Mouse (Mus musculus) neural tube, embryonic 14.5 days (tissue): ENCODE data around the gene Nhs. TPM values are rescaled to one million over a fixed set of nuclear protein-coding genes. Genes with fewer than 3 reads are reported as not detected.

Source experiments
- ATAC-seq: fragments of 200-750 bp; cut with Nextera tagmentation; 2 replicates; pipeline ENCODE4 v1.8.0; 2017; ENCODE audit warnings: low read depth, mild to moderate bottlenecking, moderate TSS enrichment, moderate library complexity
- H3K27ac ChIP-seq: fragments of 300-500 bp; sonication (generic); 2 replicates; pipeline ENCODE4 v1.5.1; 2014; ENCODE audit warnings: low read depth, mild to moderate bottlenecking, control low read depth, low read length, moderate library complexity, mixed read lengths
- H3K27me3 ChIP-seq: fragments of 300-500 bp; sonication (generic); 2 replicates; pipeline ENCODE4 v1.6.1; 2014; ENCODE audit warnings: low read length; ENCODE audit not compliant: control insufficient read depth, insufficient read depth
- H3K36me3 ChIP-seq: fragments of 300-500 bp; sonication (generic); 2 replicates; pipeline ENCODE4 v1.6.1; 2014; ENCODE audit warnings: low read length, mixed read lengths; ENCODE audit not compliant: control insufficient read depth, insufficient read depth
- H3K4me1 ChIP-seq: fragments of 300-500 bp; sonication (generic); 2 replicates; pipeline ENCODE4 v1.6.1; 2014; ENCODE audit warnings: low read length; ENCODE audit not compliant: control insufficient read depth, insufficient read depth
- H3K4me2 ChIP-seq: fragments of 300-500 bp; sonication (generic); 2 replicates; pipeline ENCODE4 v1.6.1; 2014; ENCODE audit warnings: mild to moderate bottlenecking, low read depth, low read length, control low read depth
- H3K4me3 ChIP-seq: fragments of 300-500 bp; sonication (generic); 2 replicates; pipeline ENCODE4 v1.5.1; 2014; ENCODE audit warnings: low read depth, low read length, control low read depth, mixed read lengths
- H3K9ac ChIP-seq: fragments of 300-500 bp; sonication (generic); replicated peaks from 2 replicates; pipeline ENCODE4 v1.6.1; 2014; ENCODE audit warnings: low read depth, mild to moderate bottlenecking, control low read depth, low read length, mixed read lengths
- H3K9me3 ChIP-seq: fragments of 300-500 bp; sonication (generic); 2 replicates; pipeline ENCODE4 v1.6.1; 2016; ENCODE audit warnings: low read length; ENCODE audit not compliant: control insufficient read depth
- WGBS: fragments of 180-500 bp; shearing (Covaris S2); extraction: QIAGEN DNeasy Blood & Tissue Kit; methylation state at CpG from one replicate; pipeline ENCODE4 v1.1.7; 2014; 5-methylcytosine and 5-hydroxymethylcytosine counted together
- polyA plus RNA-seq: library from polyadenylated mRNA; unstranded; fragments of >200 nt; fragmentation: Nextera tagmentation; extraction: Ambion mirVana; gene quantifications from 2 replicates; pipeline ENCODE4 v1.2.1, GENCODE M21; 2014

Nhs gene
- polyA plus RNA-seq, 1 experiment from 2014 or later = 5.1 TPM

DNA sequence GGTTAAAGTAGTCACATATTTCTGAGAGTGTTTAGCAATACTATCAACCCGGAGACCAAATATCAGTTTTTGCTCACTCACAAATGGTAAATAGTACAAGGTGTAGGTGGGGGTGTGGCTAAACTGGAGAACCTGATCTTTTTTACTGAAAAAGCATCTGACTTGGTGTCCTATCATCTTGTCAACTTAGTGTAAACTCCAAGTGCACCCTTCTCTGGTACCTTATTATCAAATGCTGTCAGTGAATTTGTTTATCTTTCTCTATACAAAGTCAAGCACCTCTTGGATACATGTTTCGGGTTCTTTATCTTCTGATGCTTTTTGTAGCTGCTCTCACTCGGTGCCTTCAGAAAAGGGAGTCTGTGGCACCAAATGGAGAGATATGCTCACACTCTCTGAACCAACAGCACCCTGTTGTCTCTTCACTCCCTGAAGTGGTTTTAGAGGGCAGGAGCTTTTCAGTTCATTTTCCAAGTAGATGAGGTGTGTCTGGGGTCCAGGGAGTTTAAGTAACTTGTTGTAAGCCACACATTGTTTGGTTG lies 187.5 kb downstream of the Nhs start:
- H3K4me2 ChIP-seq = no peak overlapping the region
- H3K36me3 ChIP-seq = no peaks in the 10 kb centered on the region
- H3K4me3 ChIP-seq = no peak overlapping the region
- WGBS = 75% methylated on average over 3 of the region's 3 CpGs
- H3K4me1 ChIP-seq = no peaks in the 10 kb centered on the region
- H3K9ac ChIP-seq = no peak overlapping the region
- ATAC-seq = no peak
- no peak overlapping the region for H3K27ac ChIP-seq
- no peaks in the 10 kb centered on the region for H3K9me3 ChIP-seq
- H3K27me3 ChIP-seq = no peaks in the 10 kb centered on the region

DNA sequence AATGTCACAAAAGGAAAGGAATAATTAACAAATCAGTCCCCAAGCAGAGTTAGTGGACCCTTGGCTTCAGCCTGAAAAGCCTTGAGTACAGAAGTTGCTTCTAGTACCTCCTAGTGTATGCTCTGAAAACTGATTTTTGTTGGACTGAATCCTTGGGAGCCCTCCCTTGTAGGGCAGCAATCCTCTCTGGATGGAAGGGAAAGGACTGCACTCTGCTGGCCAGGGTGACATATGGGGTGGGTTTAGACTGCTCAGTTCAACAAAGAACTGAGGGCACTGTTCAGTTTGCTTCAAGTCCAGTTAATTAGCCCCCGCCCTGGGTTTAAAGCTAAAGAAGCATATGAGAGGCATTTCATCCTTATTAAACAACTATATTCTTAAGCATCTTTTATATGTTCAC lies 188.4 kb downstream of the Nhs start:
- Histone ChIP-seq H3K4me3 (no peak overlapping the region), H3K27ac (no peak overlapping the region), H3K9ac (no peak overlapping the region), H3K27me3 (no peaks in the 10 kb centered on the region), H3K9me3 (no peaks in the 10 kb centered on the region), H3K4me2 (no peak overlapping the region), H3K4me1 (no peaks in the 10 kb centered on the region), H3K36me3 (no peaks in the 10 kb centered on the region)
- ATAC-seq = no peak
- 86% methylated on average over 1 of the region's 1 CpGs for WGBS

DNA sequence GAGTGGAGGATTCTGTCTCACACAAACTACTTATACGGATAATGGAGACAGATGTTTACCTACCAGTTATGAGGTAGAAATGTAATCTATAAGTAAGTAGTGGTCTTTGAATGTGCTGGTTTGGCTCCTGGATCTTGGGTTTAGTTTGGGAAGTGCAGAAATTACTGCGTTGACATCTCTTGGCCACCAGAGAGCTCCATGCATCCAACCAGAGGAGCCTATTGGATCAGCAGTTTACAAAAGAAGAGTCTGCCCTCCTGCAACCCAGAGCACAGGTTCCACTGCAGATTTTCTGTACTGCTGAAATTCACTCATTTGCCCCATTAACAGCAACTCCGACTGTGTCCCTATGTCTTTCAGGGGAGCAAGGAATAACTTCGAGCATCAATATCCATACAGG lies 191.8 kb downstream of the Nhs start:
- no peaks in the 10 kb centered on the region for H3K36me3 ChIP-seq
- no peak overlapping the region for H3K4me2 ChIP-seq
- no peaks in the 10 kb centered on the region for H3K9me3 ChIP-seq
- H3K9ac ChIP-seq = no peak overlapping the region
- ATAC-seq = peak; percentile 41; the same call in 1 of the 2 replicates
- no peak overlapping the region for H3K27ac ChIP-seq
- WGBS = 34% methylated on average over 4 of the region's 4 CpGs
- H3K4me1 ChIP-seq = no peaks in the 10 kb centered on the region
- no peak overlapping the region for H3K4me3 ChIP-seq
- H3K27me3 ChIP-seq = no peaks in the 10 kb centered on the region

DNA sequence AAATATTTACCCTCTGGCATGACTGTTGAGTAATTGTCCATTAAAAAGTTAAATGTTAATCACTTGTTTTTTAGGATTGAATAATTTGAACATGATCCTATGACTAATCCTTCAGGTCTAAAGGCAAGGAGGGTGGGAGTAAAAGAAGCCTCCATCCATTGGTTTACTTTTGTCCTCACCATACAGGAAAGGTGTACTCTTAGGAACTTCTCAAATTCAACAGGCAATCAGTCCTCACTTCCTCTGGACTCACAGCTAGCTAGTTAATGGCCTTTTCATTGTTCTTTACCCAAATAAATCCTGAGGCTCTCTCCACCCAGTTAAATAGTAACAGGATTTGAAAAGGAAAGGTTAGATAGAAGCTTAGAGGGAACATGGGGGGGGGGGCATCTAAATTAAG lies 196.2 kb downstream of the Nhs start:
- Histone ChIP-seq H3K9ac (no peak overlapping the region), H3K27ac (no peak overlapping the region), H3K27me3 (no peaks in the 10 kb centered on the region), H3K9me3 (no peaks in the 10 kb centered on the region), H3K36me3 (no peaks in the 10 kb centered on the region), H3K4me1 (no peaks in the 10 kb centered on the region), H3K4me3 (no peak overlapping the region), H3K4me2 (no peak overlapping the region)
- no peak for ATAC-seq

DNA sequence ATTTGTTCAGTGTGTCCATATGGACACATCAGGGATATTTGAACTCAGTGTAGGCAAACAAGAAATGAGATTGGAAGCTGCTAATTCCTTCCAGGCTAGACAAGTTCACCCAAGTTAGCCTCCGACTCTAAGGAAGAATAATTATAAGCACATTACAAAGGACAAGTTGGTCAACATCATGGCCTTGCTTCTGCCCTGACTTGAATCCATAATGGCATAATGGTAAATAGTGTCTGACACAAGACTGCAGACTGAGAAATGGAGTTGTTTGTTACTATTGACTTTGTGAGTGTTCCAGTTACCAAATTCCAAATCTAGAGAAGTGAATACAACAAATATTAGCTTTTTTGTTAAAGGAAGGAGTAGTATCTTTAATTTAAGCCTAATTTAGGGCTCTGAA lies 196.7 kb downstream of the Nhs start:
- Histone ChIP-seq H3K4me1 (no peaks in the 10 kb centered on the region), H3K36me3 (no peaks in the 10 kb centered on the region), H3K27me3 (no peaks in the 10 kb centered on the region), H3K4me3 (no peak overlapping the region), H3K4me2 (no peak overlapping the region), H3K9ac (no peak overlapping the region), H3K27ac (no peak overlapping the region), H3K9me3 (no peaks in the 10 kb centered on the region)
- no peak for ATAC-seq
- 85% methylated on average over 1 of the region's 1 CpGs for WGBS

DNA sequence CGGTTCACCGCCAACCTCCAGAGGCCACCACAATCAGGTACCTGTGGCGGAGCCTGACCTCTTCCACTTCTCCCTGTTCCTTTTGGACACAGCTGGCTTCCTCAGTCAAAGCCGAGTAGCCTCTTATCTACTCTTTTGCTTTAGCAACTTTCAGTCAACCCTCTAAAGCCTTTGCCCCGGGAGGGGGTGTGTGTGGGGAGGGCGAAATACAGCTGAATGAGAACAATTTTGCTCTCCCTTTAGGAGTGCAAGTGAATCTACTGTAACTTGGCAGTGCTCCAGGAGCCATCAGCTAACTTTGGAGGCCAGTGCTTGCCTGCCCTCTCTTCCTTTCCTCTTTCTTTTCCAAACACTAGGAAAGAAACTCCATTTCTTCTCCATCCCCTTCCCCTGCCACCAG lies 197.8 kb downstream of the Nhs start:
- Histone ChIP-seq H3K36me3 (no peaks in the 10 kb centered on the region), H3K27ac (no peak overlapping the region), H3K4me1 (no peaks in the 10 kb centered on the region), H3K9ac (no peak overlapping the region), H3K4me3 (no peak overlapping the region), H3K9me3 (no peaks in the 10 kb centered on the region), H3K27me3 (no peaks in the 10 kb centered on the region), H3K4me2 (no peak overlapping the region)
- no peak for ATAC-seq
- 59% methylated on average over 6 of the region's 6 CpGs for WGBS

DNA sequence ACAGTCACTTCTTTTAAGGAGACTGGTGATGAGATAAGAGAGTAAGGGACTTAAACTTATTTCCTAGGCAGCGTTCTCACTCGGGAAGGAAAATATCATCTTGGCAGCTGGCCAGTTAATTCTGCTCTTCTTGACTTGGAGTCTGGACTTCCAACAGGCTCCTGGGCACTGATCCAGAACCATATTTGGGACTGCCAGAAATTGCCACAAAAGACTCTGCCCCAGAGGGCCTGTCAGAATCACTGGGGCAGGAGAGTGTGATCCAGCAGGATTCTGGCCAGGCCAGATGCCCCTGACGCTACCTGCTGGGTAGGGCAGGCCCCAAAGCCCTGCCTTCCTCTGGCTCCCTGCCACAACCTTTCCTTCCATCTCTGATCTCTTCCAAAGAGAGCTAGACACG lies 198.4 kb downstream of the Nhs start:
- Histone ChIP-seq H3K27me3 (no peaks in the 10 kb centered on the region), H3K4me1 (no peaks in the 10 kb centered on the region), H3K9ac (no peak overlapping the region), H3K27ac (no peak overlapping the region), H3K4me2 (no peak overlapping the region), H3K9me3 (no peaks in the 10 kb centered on the region), H3K4me3 (no peak overlapping the region), H3K36me3 (no peaks in the 10 kb centered on the region)
- 45% methylated on average over 4 of the region's 4 CpGs for WGBS
- peak; percentile 44; the same call in 1 of the 2 replicates for ATAC-seq

DNA sequence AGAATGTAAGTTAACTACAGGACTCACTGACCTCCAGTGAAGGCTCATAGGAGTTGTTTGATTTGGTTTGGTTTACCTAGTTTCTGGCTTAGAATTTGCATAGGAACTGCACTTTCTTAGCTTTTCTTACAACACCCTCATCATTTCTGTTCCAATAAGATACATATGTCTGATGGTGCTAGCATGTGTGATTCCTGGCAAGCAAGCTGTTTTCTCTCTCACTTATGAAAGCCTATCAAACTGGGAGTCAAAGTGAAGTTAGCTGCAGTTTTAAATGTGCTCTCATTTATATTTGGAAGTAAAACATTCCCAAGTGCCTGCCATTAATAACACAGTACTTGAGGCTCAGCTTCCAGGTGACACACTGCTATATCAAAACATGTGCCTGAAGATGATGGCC lies 207.2 kb downstream of the Nhs start:
- no peak overlapping the region for H3K9ac ChIP-seq
- no peaks in the 10 kb centered on the region for H3K36me3 ChIP-seq
- H3K4me1 ChIP-seq = no peaks in the 10 kb centered on the region
- no peaks in the 10 kb centered on the region for H3K9me3 ChIP-seq
- H3K4me2 ChIP-seq = no peak overlapping the region
- H3K27me3 ChIP-seq = no peaks in the 10 kb centered on the region
- H3K27ac ChIP-seq = no peak overlapping the region
- H3K4me3 ChIP-seq = no peak overlapping the region
- ATAC-seq = no peak

DNA sequence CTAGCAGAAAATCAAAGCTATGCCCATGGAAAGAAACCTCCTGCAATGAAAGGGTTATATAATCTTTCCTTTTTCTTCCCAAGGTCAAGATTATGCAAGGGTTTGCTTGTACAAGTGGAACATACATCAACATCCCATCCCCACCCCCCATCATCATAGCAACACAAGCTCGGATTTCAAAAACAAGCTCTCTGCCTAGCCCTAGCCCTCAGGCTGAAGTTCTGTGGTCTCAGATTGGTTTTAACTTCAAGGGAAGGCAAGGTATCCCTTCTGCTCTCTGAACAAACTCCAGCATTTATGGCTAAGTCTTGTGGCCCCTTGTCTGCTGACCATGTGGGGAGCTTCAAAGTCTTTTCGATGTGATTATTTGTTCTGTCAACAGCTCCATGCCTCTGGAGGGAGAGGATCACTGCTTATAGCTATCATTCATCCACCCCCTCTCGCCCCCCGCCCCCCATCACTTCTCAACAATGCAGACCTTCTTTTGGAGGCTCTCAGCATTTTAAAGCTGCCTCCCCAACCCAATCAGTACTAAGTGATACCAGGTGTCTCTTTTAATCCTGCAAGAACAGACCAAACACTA lies 216.3 kb downstream of the Nhs start:
- ATAC-seq = no peak
- H3K27ac ChIP-seq = no peak overlapping the region
- H3K36me3 ChIP-seq = no peaks in the 10 kb centered on the region
- H3K9ac ChIP-seq = no peak overlapping the region
- H3K27me3 ChIP-seq = no peaks in the 10 kb centered on the region
- WGBS = 54% methylated on average over 4 of the region's 4 CpGs
- no peak overlapping the region for H3K4me3 ChIP-seq
- no peaks in the 10 kb centered on the region for H3K9me3 ChIP-seq
- H3K4me2 ChIP-seq = no peak overlapping the region
- no peaks in the 10 kb centered on the region for H3K4me1 ChIP-seq
